Mouse (Mus musculus) cerebellum, adult 9-11 months (tissue): ENCODE data around the gene Sod3.

ENCODE experiments used
- DNase-seq: peaks from one replicate; pipeline ENCODE4 v3.0.0; 2022

The Sod3 gene

DNA sequence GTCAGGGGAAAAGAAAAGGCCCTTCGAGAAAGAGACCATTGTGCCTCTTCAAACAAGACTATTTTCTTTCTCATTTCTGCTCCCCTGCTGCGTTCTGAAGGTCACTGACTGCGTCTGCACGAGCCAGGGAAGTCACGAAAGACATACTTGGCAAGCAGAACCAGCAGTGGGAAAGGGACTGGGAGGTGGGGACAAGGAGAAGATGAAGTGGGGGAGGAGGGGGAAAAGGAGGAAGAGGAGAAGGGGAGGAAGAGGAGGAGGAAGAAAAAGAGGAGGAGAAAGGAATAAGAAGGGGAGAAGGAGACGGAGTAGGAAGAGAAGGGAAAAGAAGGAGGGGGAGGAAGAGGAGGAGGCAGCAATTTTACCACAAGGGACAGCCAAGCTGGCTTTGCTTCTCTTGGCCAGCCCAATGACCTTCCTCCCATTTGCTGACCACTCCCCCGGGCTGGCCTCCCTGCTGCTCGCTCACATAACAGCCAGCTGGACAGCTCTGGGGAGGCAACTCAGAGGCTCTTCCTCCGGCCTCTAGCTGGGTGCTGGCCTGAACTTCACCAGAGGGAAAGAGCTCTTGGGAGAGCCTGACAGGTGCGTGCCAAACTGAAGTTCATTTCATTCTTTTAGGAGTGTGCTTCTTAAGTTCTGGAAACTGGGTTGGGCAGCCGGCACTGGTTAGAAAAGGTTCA is at the start of gene Sod3:
Gene Sod3 (plus strand): TSS at position 324 of the 683 bp plus-strand sequence.
- DNase-seq: peak; percentile 23

- no peak for DNase-seq
These were observed 46.7 kb upstream of the Sod3 start for GRCm38 (mm10) chr5:52316926-52317325.

DNA sequence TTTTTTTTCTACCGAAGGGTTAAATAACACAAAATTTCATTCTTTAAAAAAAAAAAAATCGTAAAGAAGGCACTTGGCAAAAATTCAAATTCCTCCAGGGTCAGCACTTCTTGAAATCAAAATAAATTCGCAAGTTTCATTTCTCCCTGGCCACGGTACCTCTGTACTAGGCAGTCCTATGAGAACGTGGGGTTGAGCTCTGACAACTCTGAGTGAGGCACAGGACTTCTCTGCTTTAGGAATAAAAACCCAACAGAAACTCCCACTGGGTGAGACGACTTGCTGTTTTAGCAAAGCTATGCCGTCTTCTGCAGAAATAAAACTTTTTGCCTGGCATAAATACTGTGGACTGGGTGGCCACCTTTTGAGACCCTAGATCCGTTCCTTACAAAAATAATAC is 44.1 kb upstream of the Sod3 start:
- no peak for DNase-seq

GRCm38 (mm10) chr5:52332120-52332519 is 31.5 kb upstream of the Sod3 start:
- DNase-seq: no peak

- no peak for DNase-seq
These were observed 28.0 kb upstream of the Sod3 start for GRCm38 (mm10) chr5:52335590-52335989.

DNA sequence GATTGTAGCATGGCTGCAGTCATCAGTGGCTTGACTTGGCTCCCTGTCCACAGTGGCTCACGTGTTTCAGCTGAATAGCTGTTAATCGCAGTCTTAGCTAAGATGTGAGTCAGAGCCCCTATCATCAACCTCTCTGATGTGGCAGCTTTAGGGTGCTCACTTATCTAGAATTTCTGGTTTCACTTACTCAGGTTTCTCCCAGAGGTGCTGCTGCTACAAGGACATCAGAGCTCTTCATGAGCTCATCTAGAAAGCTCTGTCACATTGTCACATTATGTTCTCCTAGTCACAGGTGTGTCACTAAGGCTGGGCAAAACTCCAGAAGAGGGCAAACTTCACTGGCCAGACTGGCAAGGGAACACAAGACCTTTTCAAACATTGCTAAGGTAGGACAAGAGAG is 24.5 kb upstream of the Sod3 start:
- no peak for DNase-seq

- no peak for DNase-seq
These were observed 16.7 kb upstream of the Sod3 start for GRCm38 (mm10) chr5:52346890-52347289.

- no peak for DNase-seq
These were observed 13.1 kb upstream of the Sod3 start for GRCm38 (mm10) chr5:52350451-52350850.

- DNase-seq: no peak
These were observed 12.0 kb upstream of the Sod3 start for GRCm38 (mm10) chr5:52351561-52351960.

- DNase-seq: no peak
These were observed 10.9 kb upstream of the Sod3 start for GRCm38 (mm10) chr5:52352730-52353129.

GRCm38 (mm10) chr5:52354441-52354840 is 9.2 kb upstream of the Sod3 start:
- DNase-seq: no peak

DNA sequence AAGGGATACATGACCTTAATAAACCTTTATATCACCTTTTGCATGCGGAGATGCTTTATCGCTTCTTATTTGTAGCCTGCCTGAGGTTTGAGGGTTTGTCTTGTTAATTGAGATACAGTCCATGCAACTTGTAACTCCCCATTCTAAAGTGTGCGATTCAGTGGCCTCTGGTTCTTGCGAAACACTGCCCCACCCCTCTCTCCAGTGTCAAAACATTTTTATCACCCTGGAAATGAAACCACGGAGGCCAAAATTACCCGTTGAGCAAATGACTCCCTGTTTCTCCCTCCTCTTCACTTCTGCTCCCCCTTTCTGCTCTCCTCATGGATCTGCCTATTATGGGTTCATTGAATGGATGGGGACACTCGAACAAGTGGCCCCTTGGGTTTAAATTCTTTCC is 8.0 kb upstream of the Sod3 start:
- no peak for DNase-seq

DNA sequence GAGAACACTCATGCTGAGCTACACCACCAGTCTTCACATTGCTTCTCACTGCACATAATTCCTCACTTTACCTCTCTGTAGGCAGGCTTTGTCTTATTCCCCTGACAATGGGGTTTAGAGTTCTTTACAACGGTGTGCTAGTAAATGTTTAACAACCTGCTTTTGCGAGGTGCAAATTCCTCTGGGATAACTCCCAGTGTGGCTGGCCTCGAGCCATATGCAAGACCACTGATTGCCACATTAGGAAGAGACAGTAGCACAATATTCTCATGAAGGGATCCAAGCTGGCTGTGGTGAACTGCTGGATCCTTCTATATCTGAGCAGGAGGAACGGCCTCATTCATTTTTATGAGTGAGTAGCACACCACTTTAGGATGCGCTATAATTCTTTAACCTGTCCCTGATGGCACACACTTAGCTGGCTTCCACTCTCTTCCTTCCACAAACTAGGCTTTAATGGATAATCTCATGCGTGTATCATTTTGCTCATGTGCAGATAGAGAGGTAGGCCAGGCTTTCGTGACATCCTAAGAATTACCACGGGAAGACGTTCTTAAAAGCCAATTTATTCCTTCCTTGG is 6.3 kb upstream of the Sod3 start:
- DNase-seq: no peak

GRCm38 (mm10) chr5:52358120-52358519 is 5.5 kb upstream of the Sod3 start:
- DNase-seq: no peak

GRCm38 (mm10) chr5:52360286-52361049 is 3.1 kb upstream of the Sod3 start:
- no peak for DNase-seq

DNA sequence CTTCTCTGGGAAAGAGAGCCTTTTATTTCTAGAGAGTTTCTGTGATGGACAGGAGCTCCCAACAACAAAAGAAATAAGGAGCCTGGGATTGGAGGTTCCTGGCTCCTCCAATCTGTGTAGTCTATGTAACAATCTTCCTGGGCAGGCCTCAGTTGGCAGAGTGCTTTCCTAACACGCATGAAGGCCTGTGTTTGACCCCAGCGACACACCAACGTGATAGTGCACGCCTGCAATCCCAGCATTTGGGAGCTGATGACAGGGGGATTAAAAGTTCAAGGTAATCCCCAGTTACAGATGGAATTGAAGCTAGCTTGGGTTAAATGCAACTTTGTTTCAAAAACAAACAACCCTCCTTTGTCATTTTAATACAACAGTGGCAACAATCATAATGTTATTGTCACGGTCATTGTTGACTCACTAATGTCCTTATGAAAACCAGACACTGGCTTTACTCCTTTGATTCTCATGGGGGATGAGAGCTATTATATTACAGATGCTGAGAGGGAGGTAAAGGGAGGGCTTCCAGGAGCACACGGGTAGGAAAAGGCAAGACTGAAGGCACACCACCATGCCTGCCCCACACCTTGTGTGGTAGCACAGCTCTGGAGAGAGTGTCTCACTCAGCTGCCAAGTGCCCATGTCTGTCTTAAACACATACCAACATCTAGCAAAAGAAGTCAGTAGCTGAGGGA is 669 bp upstream of the Sod3 start:
- no peak for DNase-seq

- no peak for DNase-seq
These were observed 930 bp downstream of the Sod3 start for GRCm38 (mm10) chr5:52364521-52364920.

- DNase-seq: no peak
These were observed 2.3 kb downstream of the Sod3 start for GRCm38 (mm10) chr5:52365930-52366329.

GRCm38 (mm10) chr5:52366661-52367060 is 3.1 kb downstream of the Sod3 start:
- no peak for DNase-seq

GRCm38 (mm10) chr5:52367866-52368840 is 4.6 kb downstream of the Sod3 start:
- peak; percentile 20 for DNase-seq

GRCm38 (mm10) chr5:52370901-52371300 is 7.3 kb downstream of the Sod3 start:
- DNase-seq: no peak

GRCm38 (mm10) chr5:52375847-52376246 is 12.3 kb downstream of the Sod3 start:
- no peak for DNase-seq
